Mouse (Mus musculus) liver, postnatal 0 days (tissue): ENCODE results near the gene Efs.

ENCODE experiments used
- CTCF ChIP-seq: sonication (generic); IDR thresholded peaks from 2 replicates; pipeline ENCODE4 v1.5.1; 2016; ENCODE audit warnings: antibody characterized with exemption, low read depth
- EP300 ChIP-seq: IDR thresholded peaks from 2 replicates; pipeline ENCODE4 v1.6.1; 2016; ENCODE audit warnings: antibody characterized with exemption, low read depth, mild to moderate bottlenecking

- TF ChIP-seq EP300 (no peak), CTCF (no peak)
Measured at GRCm38 (mm10) chr14:54913343-54913742, 12.6 kb downstream of the Efs start.
